Mouse (Mus musculus) kidney, postnatal 0 days (tissue): ENCODE measurements around the gene Tapbp. TPM values are rescaled to one million over a fixed set of nuclear protein-coding genes. Genes with fewer than 3 reads are reported as not detected.

ENCODE experiments used
- ATAC-seq: fragments of 200-750 bp; cut with Nextera tagmentation; replicated peaks from 2 replicates; pipeline ENCODE4 v1.8.0; 2017; ENCODE audit warnings: low read depth, moderate number of reproducible peaks, moderate TSS enrichment, moderate library complexity; ENCODE audit not compliant: low FRiP score
- DNase-seq: peaks from one replicate; pipeline ENCODE4 v3.0.0-alpha.2; 2016; ENCODE audit warnings: low spot score
- H3K27ac ChIP-seq: fragments of 300-500 bp; sonication (generic); 2 replicates; pipeline ENCODE4 v1.5.1; 2014; ENCODE audit warnings: mild to moderate bottlenecking
- H3K27me3 ChIP-seq: fragments of 300-500 bp; sonication (generic); 2 replicates; pipeline ENCODE4 v1.6.1; 2014; ENCODE audit warnings: low read length, mixed read lengths; ENCODE audit not compliant: insufficient read depth
- H3K36me3 ChIP-seq: fragments of 300-500 bp; sonication (generic); 2 replicates; pipeline ENCODE4 v1.6.1; 2014; ENCODE audit warnings: low read length, mixed read lengths; ENCODE audit not compliant: insufficient read depth
- H3K4me1 ChIP-seq: fragments of 300-500 bp; sonication (generic); replicated peaks from 2 replicates; pipeline ENCODE4 v1.6.1; 2014; ENCODE audit warnings: antibody characterized with exemption, low read length, mixed read lengths; ENCODE audit not compliant: insufficient read depth
- H3K4me2 ChIP-seq: fragments of 300-500 bp; sonication (generic); 2 replicates; pipeline ENCODE4 v1.6.1; 2014; ENCODE audit warnings: mild to moderate bottlenecking, low read length, moderate library complexity, mixed read lengths
- H3K4me3 ChIP-seq: fragments of 300-500 bp; sonication (generic); replicated peaks from 2 replicates; pipeline ENCODE4 v1.5.1; 2014; ENCODE audit warnings: low read depth, low read length
- H3K9ac ChIP-seq: fragments of 300-500 bp; sonication (generic); 2 replicates; pipeline ENCODE4 v1.6.1; 2014; ENCODE audit warnings: low read depth, low read length
- H3K9me3 ChIP-seq: fragments of 300-500 bp; sonication (generic); replicated peaks from 2 replicates; pipeline ENCODE4 v1.6.1; 2016; ENCODE audit warnings: low read length, inconsistent platforms, mixed read lengths
- CTCF ChIP-seq: IDR thresholded peaks from 2 replicates; pipeline ENCODE4 v1.5.1; 2016; ENCODE audit warnings: antibody characterized with exemption, low read depth, mild to moderate bottlenecking, moderate library complexity
- WGBS: fragments of 180-500 bp; shearing (Covaris S2); extraction: QIAGEN DNeasy Blood & Tissue Kit; methylation state at CpG from one replicate; pipeline ENCODE4 v1.1.7; 2014; 5-methylcytosine and 5-hydroxymethylcytosine counted together
- polyA plus RNA-seq: library from polyadenylated mRNA; unstranded; fragments of >200 nt; fragmentation: Nextera tagmentation; extraction: Ambion mirVana; gene quantifications from 2 replicates; pipeline ENCODE4 v1.2.1, GENCODE M21; 2015

The Tapbp gene
- polyA plus RNA-seq, 1 experiment from 2014 or later, result 53.2 TPM

DNA sequence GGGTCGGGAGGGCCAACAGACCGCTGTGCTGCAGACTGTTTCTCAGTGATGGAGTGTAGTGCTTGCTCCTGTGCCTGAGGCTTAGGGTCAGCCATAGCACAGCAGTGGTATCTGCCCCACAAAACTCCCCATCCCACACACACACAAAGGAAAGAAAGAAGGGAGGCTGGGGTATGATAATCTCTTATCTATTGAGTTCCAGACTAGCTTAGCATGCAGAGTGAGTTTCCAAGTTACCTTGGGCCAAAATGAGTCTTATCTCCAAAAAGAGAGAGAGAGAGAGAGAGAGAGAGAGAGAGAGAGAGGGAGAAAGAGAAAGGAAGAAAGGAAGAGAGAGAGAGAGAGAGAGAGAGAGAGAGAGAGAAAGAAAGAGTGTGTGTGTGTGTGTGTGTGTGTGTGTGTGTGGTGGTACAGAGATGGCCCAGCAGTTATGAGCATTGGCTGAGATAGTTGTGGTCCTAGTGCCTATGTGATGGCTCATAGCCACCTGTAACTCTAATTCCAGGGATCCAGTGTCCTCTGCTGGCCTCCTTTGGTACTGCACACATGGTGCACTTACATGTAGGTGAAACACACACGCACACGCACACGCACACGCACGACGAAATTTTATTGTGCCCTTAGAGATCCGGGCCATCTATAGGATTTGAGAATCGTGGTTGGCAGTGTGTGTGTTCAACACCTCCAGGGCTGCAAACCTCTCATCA lies 9.0 kb downstream of the Tapbp start:
- ATAC-seq (no peak), DNase-seq (no peak)
- peak; percentile 55; the same call in 1 of the 2 replicates for TF ChIP-seq CTCF
- H3K36me3 ChIP-seq, result 0 out of 2 replicates have a peak, but pooled peaks cover 8% of the 10 kb centered on the region
- H3K9me3 ChIP-seq, result no peaks in the 10 kb centered on the region
- no peaks in the 10 kb centered on the region for H3K4me1 ChIP-seq
- no peak overlapping the region for H3K4me3 ChIP-seq
- H3K9ac ChIP-seq, result no peak overlapping the region
- no peaks in the 10 kb centered on the region for H3K27me3 ChIP-seq
- no peak overlapping the region for H3K4me2 ChIP-seq
- no peak overlapping the region for H3K27ac ChIP-seq
- 89% methylated on average over 10 of the region's 10 CpGs for WGBS

DNA sequence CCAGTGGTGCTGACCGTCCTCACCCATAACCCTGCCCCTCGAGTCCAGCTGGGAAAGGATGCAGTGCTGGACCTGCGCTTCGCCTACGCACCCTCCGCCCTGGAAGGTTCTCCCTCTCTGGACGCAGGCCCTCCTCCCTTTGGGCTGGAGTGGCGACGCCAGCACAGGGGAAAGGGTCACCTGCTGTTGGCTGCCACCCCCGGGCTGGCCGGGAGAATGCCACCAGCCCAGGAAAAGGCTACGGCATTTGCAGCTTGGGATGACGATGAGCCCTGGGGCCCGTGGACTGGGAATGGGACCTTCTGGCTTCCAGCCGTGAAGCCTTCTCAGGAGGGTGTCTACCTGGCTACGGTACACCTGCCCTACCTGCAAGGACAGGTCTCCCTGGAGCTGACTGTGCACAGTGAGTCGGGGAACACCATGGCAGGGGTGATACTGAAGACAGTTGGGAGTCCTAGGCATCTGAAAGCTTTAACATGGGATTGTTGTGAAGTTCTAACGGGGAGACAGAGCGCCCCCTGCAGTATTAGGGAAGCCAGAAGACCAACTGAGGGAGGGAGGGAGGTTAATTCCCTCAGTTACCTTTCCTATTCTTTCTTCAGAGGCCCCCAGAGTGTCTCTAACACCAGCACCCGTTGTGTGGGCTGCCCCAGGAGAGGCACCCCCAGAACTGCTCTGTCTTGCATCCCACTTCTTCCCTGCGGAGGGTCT lies 9.9 kb downstream of the Tapbp start:
- ATAC-seq, result no peak
- no peak overlapping the region for H3K4me2 ChIP-seq
- H3K27me3 ChIP-seq, result no peaks in the 10 kb centered on the region
- H3K4me3 ChIP-seq, result no peak overlapping the region
- no peak overlapping the region for H3K9ac ChIP-seq
- no peak for DNase-seq
- TF ChIP-seq CTCF, result peak; percentile 17; the same call in 1 of the 2 replicates
- H3K9me3 ChIP-seq, result no peaks in the 10 kb centered on the region
- H3K27ac ChIP-seq, result no peak overlapping the region
- 0 out of 2 replicates have a peak, but pooled peaks cover 8% of the 10 kb centered on the region for H3K36me3 ChIP-seq
- 86% methylated on average over 21 of the region's 21 CpGs for WGBS
- H3K4me1 ChIP-seq, result 0 out of 2 replicates have a peak, but pooled peaks cover 3% of the 10 kb centered on the region

DNA sequence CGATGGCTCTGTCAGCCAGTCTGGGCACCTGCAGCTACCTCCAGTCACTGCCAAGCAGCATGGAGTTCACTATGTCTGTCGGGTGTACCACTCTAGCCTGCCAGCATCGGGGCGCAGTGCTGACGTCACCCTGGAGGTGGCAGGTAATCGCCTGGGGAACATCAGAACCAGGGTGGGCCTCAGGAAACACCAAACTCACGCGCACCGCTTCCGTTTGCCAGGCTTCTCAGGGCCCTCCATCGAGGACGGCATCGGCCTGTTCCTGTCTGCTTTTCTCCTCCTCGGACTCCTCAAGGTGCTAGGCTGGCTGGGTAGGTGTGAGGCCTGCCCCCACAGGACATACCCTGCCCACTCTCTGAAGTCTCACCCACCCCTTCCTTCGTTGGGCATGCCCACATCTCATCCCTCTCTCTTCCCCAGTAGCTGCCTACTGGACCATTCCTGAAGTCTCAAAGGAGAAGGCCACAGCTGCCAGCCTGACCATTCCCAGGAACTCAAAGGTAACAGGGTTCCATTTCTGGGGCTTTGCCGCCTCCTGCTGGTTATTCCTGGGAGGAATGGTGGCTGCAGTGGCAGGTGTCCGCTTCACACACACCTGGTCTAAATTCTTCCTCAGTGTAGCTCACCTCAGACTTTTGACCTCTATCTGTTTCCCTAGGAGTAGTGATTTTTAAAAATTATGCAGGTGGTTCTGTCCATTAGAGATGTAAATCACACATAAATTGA lies 10.7 kb downstream of the Tapbp start:
- no peaks in the 10 kb centered on the region for H3K27me3 ChIP-seq
- H3K4me3 ChIP-seq, result no peak overlapping the region
- no peaks in the 10 kb centered on the region for H3K9me3 ChIP-seq
- H3K4me2 ChIP-seq, result no peak overlapping the region
- DNase-seq (peak; percentile 24), ATAC-seq (no peak)
- no peak overlapping the region for H3K27ac ChIP-seq
- no peak overlapping the region for H3K9ac ChIP-seq
- 84% methylated on average over 17 of the region's 17 CpGs for WGBS
- H3K4me1 ChIP-seq, result peaks cover 3% of the 10 kb centered on the region; the same call in 1 of the 2 replicates
- peak; percentile 59 for TF ChIP-seq CTCF
- 0 out of 2 replicates have a peak, but pooled peaks cover 8% of the 10 kb centered on the region for H3K36me3 ChIP-seq

DNA sequence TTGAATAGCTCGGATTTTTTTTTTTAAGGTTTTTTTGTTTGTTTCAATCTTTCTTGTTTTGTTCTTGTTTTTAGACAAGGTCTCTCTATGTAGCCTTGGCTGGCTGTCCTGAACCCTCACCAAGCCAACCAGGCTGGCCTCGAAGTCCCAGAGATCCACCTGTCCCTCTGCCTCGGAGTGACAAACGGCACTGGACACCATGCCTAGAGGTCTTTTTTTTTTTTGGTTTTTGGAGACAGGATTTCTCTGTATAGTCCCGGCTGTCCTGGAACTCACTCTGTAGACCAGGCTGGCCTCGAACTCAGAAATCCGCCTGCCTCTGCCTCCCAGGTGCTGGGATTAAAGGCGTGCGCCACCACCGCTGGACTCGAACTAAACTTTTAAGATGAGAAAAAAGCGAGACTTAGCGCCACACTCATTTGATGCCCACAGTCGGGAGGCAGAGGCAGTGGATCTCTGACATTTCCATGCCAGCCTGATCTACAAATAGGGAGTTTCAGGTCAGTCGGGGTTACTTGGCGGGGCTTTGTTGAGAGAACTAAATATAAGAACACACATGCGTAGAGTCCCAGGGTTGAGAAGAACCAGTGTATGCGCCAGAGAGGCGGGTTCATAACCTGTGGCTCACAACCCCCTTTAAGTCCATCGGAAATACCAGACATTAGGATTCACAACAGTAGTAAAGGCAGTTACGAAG lies 12.7 kb downstream of the Tapbp start:
- Histone ChIP-seq H3K4me1 (peaks cover 3% of the 10 kb centered on the region; the same call in 1 of the 2 replicates), H3K9ac (peak overlapping the region; percentile 79), H3K4me3 (peak overlapping the region; percentile 82), H3K27me3 (no peaks in the 10 kb centered on the region), H3K9me3 (no peaks in the 10 kb centered on the region), H3K36me3 (peaks cover 15% of the 10 kb centered on the region), H3K4me2 (peak overlapping the region; percentile 100), H3K27ac (no peak overlapping the region)
- 65% methylated on average over 21 of the region's 21 CpGs for WGBS
- ATAC-seq (no peak), DNase-seq (no peak)
- no peak for TF ChIP-seq CTCF

DNA sequence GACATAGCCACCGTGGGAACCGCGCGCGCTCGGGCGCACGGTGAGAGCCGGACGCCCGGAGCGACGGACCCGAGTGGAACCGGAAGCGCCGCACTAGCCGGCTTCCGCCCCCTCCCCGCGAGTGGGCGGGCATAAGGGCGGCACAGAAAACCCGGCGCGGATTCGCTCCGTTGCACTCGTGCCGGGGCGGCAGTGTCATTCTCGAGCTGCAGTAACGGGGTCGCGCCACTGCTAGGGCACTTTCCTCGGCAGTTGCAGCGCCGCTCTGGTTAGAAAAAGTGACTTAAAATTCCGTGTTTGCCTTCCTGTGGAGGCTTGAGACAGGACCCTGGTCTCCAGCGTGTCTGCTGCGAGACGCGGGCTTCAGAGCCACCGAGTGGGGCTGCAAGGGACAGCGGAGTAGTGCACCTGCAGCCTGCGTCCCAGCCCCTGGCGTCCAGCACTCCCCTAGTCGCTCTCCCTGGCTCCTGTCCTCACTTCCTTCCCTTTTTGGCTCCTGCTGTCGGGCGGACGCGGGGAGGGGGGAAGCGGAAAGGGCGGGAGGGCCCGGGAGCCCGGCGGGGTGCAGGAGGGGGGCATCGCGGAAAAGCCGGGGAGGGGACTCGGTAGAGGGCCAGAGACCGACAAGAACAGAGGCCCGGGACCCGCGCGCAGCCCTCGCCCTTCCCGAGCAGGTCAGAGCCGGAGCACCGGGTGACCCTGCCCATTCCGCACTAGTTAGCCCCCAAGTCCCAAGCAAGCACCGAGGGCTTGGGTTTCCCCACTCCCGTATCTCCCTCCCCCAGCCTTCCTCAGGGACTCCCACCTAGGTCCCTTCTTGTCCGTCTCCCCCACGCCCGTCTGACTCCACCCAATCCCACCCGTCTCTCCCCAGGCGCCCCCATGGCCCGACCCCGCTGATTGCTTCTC lies 13.9 kb downstream of the Tapbp start, which contains the start of gene Rgl2:
TSS of gene Rgl2 (plus strand) at position 173 of the 909 bp plus-strand sequence.
- Histone ChIP-seq H3K27me3 (no peaks in the 10 kb centered on the region), H3K4me1 (peaks cover 3% of the 10 kb centered on the region; the same call in 1 of the 2 replicates), H3K4me3 (peak within 1 kb of the TSS; percentile 82), H3K27ac (peak within 1 kb of the TSS; percentile 85), H3K36me3 (peaks cover 16% of the 10 kb centered on the region), H3K9me3 (no peaks in the 10 kb centered on the region), H3K4me2 (peak within 1 kb of the TSS; percentile 100), H3K9ac (peak within 1 kb of the TSS; percentile 79)
- 0% methylated on average over 68 of the region's 80 CpGs for WGBS
- DNase-seq (peak; percentile 91), ATAC-seq (peak; percentile 85)
- TF ChIP-seq CTCF, result peak; percentile 40; the same call in 1 of the 2 replicates
